Mouse (Mus musculus): ENCODE results near the gene Flnc.

- TF ChIP-seq CTCF (IDR thresholded peaks at IDR 0.05; ENCODE audit: insufficient read depth, low read length) (no peak), POLR2A (IDR thresholded peaks at IDR 0.05; ENCODE audit: borderline replicate concordance, extremely low read depth, low read depth, low read length) (no peak)
Observed at GRCm38 (mm10) chr6:29433038-29433803, at the start of gene Flnc.
